Mouse (Mus musculus): ENCODE data around the gene Ttll3. TPM values are rescaled to one million over a fixed set of nuclear protein-coding genes. Genes with fewer than 3 reads are reported as not detected.

The Ttll3 gene
- polyA plus RNA-seq, 1 experiment = 21.2 TPM

GRCm38 (mm10) chr6:113464040-113464439 lies 75.0 kb downstream of the Ttll3 start:
- 83% methylated on average over 7 of the region's 7 CpGs for WGBS
- Histone ChIP-seq H3K27ac (ENCODE audit: insufficient read depth, low read length) (no peak overlapping the region), H3K4me3 (ENCODE audit: extremely low read depth, insufficient read depth, insufficient read length) (no peak overlapping the region), H3K4me1 (ENCODE audit: control insufficient read depth, insufficient read depth, insufficient read length) (no peaks in the 10 kb centered on the region), H3K36me3 (ENCODE audit: control insufficient read depth, insufficient read depth, low read length) (no peaks in the 10 kb centered on the region), H3K27me3 (ENCODE audit: control insufficient read depth, insufficient read depth, low read length) (no peaks in the 10 kb centered on the region)
- TF ChIP-seq CTCF (IDR thresholded peaks at IDR 0.05; ENCODE audit: extremely low read depth, insufficient read depth, insufficient read length, insufficient replicate concordance) (no peak), POLR2A (IDR thresholded peaks at IDR 0.05; ENCODE audit: low read depth, low read length) (no peak)
- DNase-seq (ENCODE audit: low read depth in 1 of 2, low spot score in 2 of 2) = no peak

Other genes starting within 250 kb of the Ttll3 start
- 0.06 and 0.08 TPM in 2 replicates for gene Lhfpl4, start 193.9 kb upstream of the Ttll3 start, polyA plus RNA-seq (2012; rRNA removed)
- gene Mtmr14, start 151.4 kb upstream of the Ttll3 start, polyA plus RNA-seq (2012; rRNA removed) = 47.4 and 64.4 TPM in 2 replicates
- gene Cpne9, start 107.0 kb upstream of the Ttll3 start, polyA plus RNA-seq (2012; rRNA removed) = 0.13 and 0.23 TPM in 2 replicates
- 24.2 and 26.3 TPM in 2 replicates for gene Brpf1, start 82.1 kb upstream of the Ttll3 start, polyA plus RNA-seq (2012; rRNA removed)
- gene Ogg1, start 62.3 kb upstream of the Ttll3 start, polyA plus RNA-seq (2012; rRNA removed) = 13.0 and 14.8 TPM in 2 replicates
- gene Camk1, start 45.3 kb upstream of the Ttll3 start, polyA plus RNA-seq (2012; rRNA removed) = 21.0 and 22.6 TPM in 2 replicates
- gene Tada3, start 11.4 kb upstream of the Ttll3 start, polyA plus RNA-seq (2012; rRNA removed) = 17.1 and 22.1 TPM in 2 replicates
- 87.2 and 94.8 TPM in 2 replicates for gene Arpc4, start 11.1 kb upstream of the Ttll3 start, polyA plus RNA-seq (2012; rRNA removed)
- gene Rpusd3, start 30.1 kb downstream of the Ttll3 start, polyA plus RNA-seq (2012; rRNA removed) = 29.2 and 53.2 TPM in 2 replicates
- 4.7 and 7.8 TPM in 2 replicates for gene Cidec, start 46.5 kb downstream of the Ttll3 start, polyA plus RNA-seq (2012; rRNA removed)
- 32.2 and 33.6 TPM in 2 replicates for gene Jagn1, start 53.3 kb downstream of the Ttll3 start, polyA plus RNA-seq (2012; rRNA removed)
- 0.61 and 1.3 TPM in 2 replicates for gene Il17re, start 69.2 kb downstream of the Ttll3 start, polyA plus RNA-seq (2012; rRNA removed)
- gene Il17rc, start 82.2 kb downstream of the Ttll3 start, polyA plus RNA-seq (2012; rRNA removed) = 10.9 and 12.4 TPM in 2 replicates
- gene Creld1, start 94.0 kb downstream of the Ttll3 start, polyA plus RNA-seq (2012; rRNA removed) = 7.8 and 8.4 TPM in 2 replicates
- gene Prrt3, start 112.7 kb downstream of the Ttll3 start, polyA plus RNA-seq (2012; rRNA removed) = 0.04 TPM in 2 replicates
- gene Emc3, start 142.4 kb downstream of the Ttll3 start, polyA plus RNA-seq (2012; rRNA removed) = 18.2 and 20.0 TPM in 2 replicates
- gene Fancd2, start 142.4 kb downstream of the Ttll3 start, polyA plus RNA-seq (2012; rRNA removed) = 2.3 and 2.8 TPM in 2 replicates
- not detected in 2 replicates for gene Fancd2os, start 211.5 kb downstream of the Ttll3 start, polyA plus RNA-seq (2012; rRNA removed)
- gene Brk1, start 215.5 kb downstream of the Ttll3 start, polyA plus RNA-seq (2012; rRNA removed) = 97.5 and 107 TPM in 2 replicates
- gene Vhl, start 234.7 kb downstream of the Ttll3 start, polyA plus RNA-seq (2012; rRNA removed) = 18.7 and 19.3 TPM in 2 replicates
- gene Irak2, start 249.2 kb downstream of the Ttll3 start, polyA plus RNA-seq (2012; rRNA removed) = 42.4 and 56.2 TPM in 2 replicates